Mouse (Mus musculus) central nervous system, embryonic 18 days (tissue): ENCODE measurements around the gene Slc30a3. TPM values are rescaled to one million over a fixed set of nuclear protein-coding genes. Genes with fewer than 3 reads are reported as not detected.

Source experiments
- polyA plus RNA-seq: library from polyadenylated mRNA; depleted of rRNA; stranded (reverse); fragments of >200 nt; gene quantifications from 2 replicates; pipeline ENCODE4 v1.2.3, GENCODE M21; 2012; rRNA removed

Gene Slc30a3
- polyA plus RNA-seq: 10.6 and 13.6 TPM in 2 replicates

GRCm38 (mm10) chr5:31108000-31108490 is at the start of gene Slc30a3:
TSS of gene Slc30a3 (minus strand) at chr5:31108237.

GRCm38 (mm10) chr5:31154152-31154553 is 46.1 kb upstream of the Slc30a3 start, which contains the start of gene Mpv17:
TSS of gene Mpv17 (minus strand) at chr5:31154251.

GRCm38 (mm10) chr5:31138241-31138967 is 30.4 kb upstream of the Slc30a3 start, which contains the start of gene Ucn:
TSS of gene Ucn (minus strand) at chr5:31138829.

GRCm38 (mm10) chr5:31116354-31116753 is 8.3 kb upstream of the Slc30a3 start, which contains the start of gene Trim54:
TSS of gene Trim54 (plus strand) at chr5:31116712.

GRCm38 (mm10) chr5:31105814-31106335 is 2.2 kb downstream of the Slc30a3 start, which contains the start of gene Dnajc5g:
TSS of gene Dnajc5g (plus strand) at chr5:31106285.

GRCm38 (mm10) chr5:31054261-31055215 is 53.5 kb downstream of the Slc30a3 start, which contains the start of gene Cad:
TSS of gene Cad (plus strand) at chr5:31054780.

GRCm38 (mm10) chr5:31048763-31049641 is 59.0 kb downstream of the Slc30a3 start, which contains the start of gene Slc5a6:
TSS of gene Slc5a6 (minus strand) at chr5:31048924.

GRCm38 (mm10) chr5:31047848-31048762 is 59.9 kb downstream of the Slc30a3 start, which contains the start of gene Atraid:
TSS of gene Atraid (plus strand) at chr5:31048312.

Other genes with a start within 250 kb of the Slc30a3 start
- gene Tmem214, start 240.2 kb downstream of the Slc30a3 start, polyA plus RNA-seq: 70.2 and 73.8 TPM in 2 replicates
- 49.5 and 56.4 TPM in 2 replicates for gene Agbl5, start 219.5 kb downstream of the Slc30a3 start, polyA plus RNA-seq
- gene Ost4, start 200.4 kb downstream of the Slc30a3 start, polyA plus RNA-seq: 211 and 228 TPM in 2 replicates
- gene Emilin1, start 194.8 kb downstream of the Slc30a3 start, polyA plus RNA-seq: 8.0 and 17.2 TPM in 2 replicates
- 9.1 and 11.0 TPM in 2 replicates for gene Khk, start 186.8 kb downstream of the Slc30a3 start, polyA plus RNA-seq
- 59.3 and 70.9 TPM in 2 replicates for gene Cgref1, start 162.6 kb downstream of the Slc30a3 start, polyA plus RNA-seq
- 156 and 160 TPM in 2 replicates for gene Preb, start 147.9 kb downstream of the Slc30a3 start, polyA plus RNA-seq
- gene Tcf23, start 139.6 kb downstream of the Slc30a3 start, polyA plus RNA-seq: 0.01 TPM in 1 of 2 replicates, not detected in the other
- 162 and 172 TPM in 2 replicates for gene Atraid, start 59.9 kb downstream of the Slc30a3 start, polyA plus RNA-seq
- gene Slc5a6, start 59.3 kb downstream of the Slc30a3 start, polyA plus RNA-seq: 41.9 and 44.0 TPM in 2 replicates
- 23.0 and 24.6 TPM in 2 replicates for gene Cad, start 53.5 kb downstream of the Slc30a3 start, polyA plus RNA-seq
- gene Dnajc5g, start 2.0 kb downstream of the Slc30a3 start, polyA plus RNA-seq: not detected in 2 replicates
- gene Trim54, start 8.5 kb upstream of the Slc30a3 start, polyA plus RNA-seq: 1.2 TPM in 1 of 2 replicates, not detected in the other
- gene Ucn, start 30.6 kb upstream of the Slc30a3 start, polyA plus RNA-seq: 0.19 and 0.21 TPM in 2 replicates
- 59.2 and 63.1 TPM in 2 replicates for gene Mpv17, start 46.0 kb upstream of the Slc30a3 start, polyA plus RNA-seq
- 2.8 and 3.7 TPM in 2 replicates for gene Gm29609, start 71.7 kb upstream of the Slc30a3 start, polyA plus RNA-seq
- 81.6 and 84.5 TPM in 2 replicates for gene Gtf3c2, start 71.9 kb upstream of the Slc30a3 start, polyA plus RNA-seq
- 87.5 and 88.0 TPM in 2 replicates for gene Snx17, start 85.0 kb upstream of the Slc30a3 start, polyA plus RNA-seq
- gene Eif2b4, start 85.2 kb upstream of the Slc30a3 start, polyA plus RNA-seq: 60.8 and 68.2 TPM in 2 replicates
- gene Zfp513, start 94.1 kb upstream of the Slc30a3 start, polyA plus RNA-seq: 53.9 and 56.3 TPM in 2 replicates
- 170 and 178 TPM in 2 replicates for gene Ppm1g, start 112.5 kb upstream of the Slc30a3 start, polyA plus RNA-seq
- gene Nrbp1, start 132.6 kb upstream of the Slc30a3 start, polyA plus RNA-seq: 150 and 152 TPM in 2 replicates
- 0.16 TPM in 1 of 2 replicates, not detected in the other for gene Gm9970, start 133.0 kb upstream of the Slc30a3 start, polyA plus RNA-seq
- gene Krtcap3, start 143.5 kb upstream of the Slc30a3 start, polyA plus RNA-seq: 3.8 and 4.6 TPM in 2 replicates
- 50.2 and 54.6 TPM in 2 replicates for gene Ift172, start 182.9 kb upstream of the Slc30a3 start, polyA plus RNA-seq
- gene Fndc4, start 187.8 kb upstream of the Slc30a3 start, polyA plus RNA-seq: 190 and 201 TPM in 2 replicates
- gene Gckr, start 189.2 kb upstream of the Slc30a3 start, polyA plus RNA-seq: 0.75 and 0.87 TPM in 2 replicates